Mouse (Mus musculus): ENCODE measurements around the gene Bco1. TPM values are rescaled to one million over a fixed set of nuclear protein-coding genes. Genes with fewer than 3 reads are reported as not detected.
A peak's percentile ranks its signal among the peaks of the same experiment; 100 is the strongest.

The Bco1 gene
- polyA plus RNA-seq, 1 experiment, result 3.0 TPM

DNA sequence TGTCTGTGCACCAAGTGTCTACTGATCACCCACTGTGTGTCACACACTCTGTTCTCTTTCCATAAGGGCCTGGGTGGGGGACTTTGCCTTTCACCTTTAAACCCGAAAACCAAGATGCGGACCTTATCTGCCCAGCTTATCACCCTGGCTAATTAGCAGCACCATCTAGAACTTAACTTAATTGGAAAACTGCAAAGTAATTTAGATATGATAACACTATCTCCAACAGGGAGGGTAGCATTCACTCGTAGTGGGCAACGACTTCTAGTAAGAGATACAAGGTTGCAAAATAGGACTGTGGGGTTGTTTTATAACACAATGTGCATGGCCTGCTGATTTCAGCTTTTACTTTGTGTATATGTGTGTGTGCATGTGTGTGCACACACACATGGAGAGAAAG is 5.9 kb upstream of the Bco1 start:
- no peak for DNase-seq
- Histone ChIP-seq H3K4me1 (ENCODE audit: control insufficient read depth, insufficient read depth, low read length) (no peaks in the 10 kb centered on the region), H3K4me3 (ENCODE audit: insufficient read depth, low read depth, low read length) (no peak overlapping the region), H3K27ac (ENCODE audit: insufficient read depth, low read depth, low read length) (no peak overlapping the region), H3K36me3 (ENCODE audit: control insufficient read depth, insufficient read depth, low read length) (no peaks in the 10 kb centered on the region), H3K27me3 (replicated peaks; ENCODE audit: control insufficient read depth, insufficient read depth, low read length) (no peaks in the 10 kb centered on the region)
- no peak for TF ChIP-seq CTCF (conservative IDR thresholded peaks at IDR 0.05; ENCODE audit: insufficient read depth, insufficient read length, low read depth, low read length)
- no peak for TF ChIP-seq POLR2A (IDR thresholded peaks at IDR 0.05; ENCODE audit: low read depth, low read length)
- 92% methylated on average over 4 of the region's 4 CpGs for WGBS

DNA sequence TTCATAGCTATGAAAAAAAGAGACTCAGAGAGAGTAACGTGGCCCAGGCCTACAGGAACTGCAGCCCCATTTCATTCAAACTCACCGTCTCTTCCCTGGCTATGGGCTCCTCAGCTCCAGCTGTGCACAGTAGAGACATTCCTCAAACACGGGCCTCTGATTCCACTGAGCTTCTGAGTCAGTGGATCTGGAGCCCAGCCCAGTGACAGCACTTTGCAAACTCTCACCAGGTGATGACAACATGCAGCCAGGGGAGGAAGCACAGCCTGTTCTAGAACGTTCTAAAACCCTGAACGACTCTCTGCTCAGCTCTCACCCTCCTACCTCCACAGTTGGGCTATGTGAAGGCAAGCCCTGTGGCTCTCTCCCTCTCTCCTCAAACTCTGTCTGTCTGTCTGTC is 1.6 kb upstream of the Bco1 start:
- no peaks in the 10 kb centered on the region for H3K4me1 ChIP-seq (ENCODE audit: control insufficient read depth, insufficient read depth, low read length)
- WGBS, result 59% methylated on average over 5 of the region's 5 CpGs
- H3K27me3 ChIP-seq (replicated peaks; ENCODE audit: control insufficient read depth, insufficient read depth, low read length), result no peaks in the 10 kb centered on the region
- DNase-seq, result no peak
- no peak overlapping the region for H3K27ac ChIP-seq (ENCODE audit: insufficient read depth, low read depth, low read length)
- no peak for TF ChIP-seq CTCF (conservative IDR thresholded peaks at IDR 0.05; ENCODE audit: insufficient read depth, insufficient read length, low read depth, low read length)
- no peak for TF ChIP-seq POLR2A (IDR thresholded peaks at IDR 0.05; ENCODE audit: low read depth, low read length)
- H3K4me3 ChIP-seq (ENCODE audit: insufficient read depth, low read depth, low read length), result no peak overlapping the region
- no peaks in the 10 kb centered on the region for H3K36me3 ChIP-seq (ENCODE audit: control insufficient read depth, insufficient read depth, low read length)

DNA sequence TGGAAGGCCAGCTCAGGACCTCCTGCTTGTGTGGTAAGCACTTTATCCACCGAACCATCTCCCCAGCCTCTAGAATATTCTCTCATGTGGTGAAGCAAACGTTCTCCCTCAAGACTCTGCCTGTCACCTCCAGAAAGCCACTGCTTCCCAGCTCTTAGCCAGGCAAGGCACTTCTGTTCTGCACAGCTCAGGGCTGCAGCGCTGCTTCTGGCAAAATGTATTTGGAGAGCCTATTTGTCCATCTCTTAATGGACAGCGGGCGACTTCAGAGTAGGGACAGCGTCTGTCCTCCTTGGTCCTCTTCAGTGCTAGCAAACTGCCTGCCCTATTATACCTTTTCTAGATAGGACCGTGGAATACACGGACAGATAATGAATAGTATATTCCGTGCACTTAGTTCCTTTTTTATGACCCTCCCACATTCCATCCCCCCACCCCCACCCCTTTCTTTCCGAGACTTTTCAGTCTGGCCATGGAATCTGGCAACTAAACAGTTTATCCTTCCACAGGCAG is 1.5 kb downstream of the Bco1 start:
- TF ChIP-seq POLR2A (IDR thresholded peaks at IDR 0.05; ENCODE audit: low read depth, low read length) (no peak), CTCF (conservative IDR thresholded peaks at IDR 0.05; ENCODE audit: insufficient read depth, insufficient read length, low read depth, low read length) (no peak)
- Histone ChIP-seq H3K4me1 (ENCODE audit: control insufficient read depth, insufficient read depth, low read length) (no peaks in the 10 kb centered on the region), H3K27ac (ENCODE audit: insufficient read depth, low read depth, low read length) (no peak overlapping the region), H3K27me3 (replicated peaks; ENCODE audit: control insufficient read depth, insufficient read depth, low read length) (no peaks in the 10 kb centered on the region), H3K4me3 (ENCODE audit: insufficient read depth, low read depth, low read length) (no peak overlapping the region), H3K36me3 (ENCODE audit: control insufficient read depth, insufficient read depth, low read length) (no peaks in the 10 kb centered on the region)
- 68% methylated on average over 10 of the region's 10 CpGs for WGBS
- no peak for DNase-seq

DNA sequence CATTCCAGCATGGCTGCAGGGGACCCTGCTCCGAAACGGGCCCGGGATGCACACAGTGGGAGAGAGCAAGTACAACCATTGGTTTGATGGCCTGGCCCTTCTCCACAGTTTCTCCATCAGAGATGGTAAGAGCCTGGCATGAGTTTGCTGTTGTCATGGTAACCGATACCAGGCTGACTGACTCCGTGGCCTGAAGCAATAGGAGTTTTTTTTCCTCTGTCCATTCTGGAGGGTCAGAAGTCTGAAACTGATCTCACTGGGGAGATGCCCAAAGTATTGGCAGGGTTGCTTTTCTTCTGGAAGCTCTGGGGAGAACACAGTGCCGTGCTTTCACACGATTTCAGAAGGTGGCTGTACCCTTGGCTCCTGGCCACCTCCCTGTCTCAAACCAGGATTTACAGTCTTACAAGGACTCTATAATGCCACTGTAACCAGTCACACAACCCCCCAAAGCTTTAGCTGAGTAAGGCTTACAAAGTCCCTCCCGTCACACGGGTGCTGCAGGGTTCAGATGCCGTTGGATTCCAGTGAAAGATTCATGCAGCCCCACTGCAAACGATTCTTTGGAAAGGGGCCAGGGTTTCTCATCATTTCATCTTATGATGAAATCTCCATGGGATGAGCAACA is 2.0 kb downstream of the Bco1 start:
- Histone ChIP-seq H3K27me3 (replicated peaks; ENCODE audit: control insufficient read depth, insufficient read depth, low read length) (no peaks in the 10 kb centered on the region), H3K27ac (ENCODE audit: insufficient read depth, low read depth, low read length) (no peak overlapping the region), H3K4me1 (ENCODE audit: control insufficient read depth, insufficient read depth, low read length) (no peaks in the 10 kb centered on the region), H3K4me3 (ENCODE audit: insufficient read depth, low read depth, low read length) (no peak overlapping the region), H3K36me3 (ENCODE audit: control insufficient read depth, insufficient read depth, low read length) (no peaks in the 10 kb centered on the region)
- no peak for DNase-seq
- TF ChIP-seq CTCF (conservative IDR thresholded peaks at IDR 0.05; ENCODE audit: insufficient read depth, insufficient read length, low read depth, low read length) (no peak), POLR2A (IDR thresholded peaks at IDR 0.05; ENCODE audit: low read depth, low read length) (no peak)
- 31% methylated on average over 11 of the region's 11 CpGs for WGBS

DNA sequence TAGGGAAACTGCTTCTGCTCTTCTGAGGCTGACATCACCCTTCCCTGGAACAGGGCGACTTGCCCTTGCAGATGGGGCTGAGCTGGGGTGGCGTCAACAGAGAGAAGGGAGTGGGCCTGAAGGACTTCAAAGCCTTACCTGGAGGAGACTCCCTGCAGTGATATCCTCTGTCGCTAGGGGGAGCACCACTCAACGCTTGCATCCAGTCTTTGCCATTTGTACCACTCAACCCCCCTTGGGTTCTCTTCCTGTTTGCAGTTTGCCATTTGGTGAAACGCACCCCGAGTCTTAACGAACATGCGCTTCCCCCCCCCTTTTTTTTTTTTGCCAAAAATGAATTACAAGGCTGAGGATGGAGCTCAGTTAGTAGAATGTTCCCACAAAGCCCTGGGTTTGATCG is 11.9 kb downstream of the Bco1 start:
- peak; percentile 68 for DNase-seq

DNA sequence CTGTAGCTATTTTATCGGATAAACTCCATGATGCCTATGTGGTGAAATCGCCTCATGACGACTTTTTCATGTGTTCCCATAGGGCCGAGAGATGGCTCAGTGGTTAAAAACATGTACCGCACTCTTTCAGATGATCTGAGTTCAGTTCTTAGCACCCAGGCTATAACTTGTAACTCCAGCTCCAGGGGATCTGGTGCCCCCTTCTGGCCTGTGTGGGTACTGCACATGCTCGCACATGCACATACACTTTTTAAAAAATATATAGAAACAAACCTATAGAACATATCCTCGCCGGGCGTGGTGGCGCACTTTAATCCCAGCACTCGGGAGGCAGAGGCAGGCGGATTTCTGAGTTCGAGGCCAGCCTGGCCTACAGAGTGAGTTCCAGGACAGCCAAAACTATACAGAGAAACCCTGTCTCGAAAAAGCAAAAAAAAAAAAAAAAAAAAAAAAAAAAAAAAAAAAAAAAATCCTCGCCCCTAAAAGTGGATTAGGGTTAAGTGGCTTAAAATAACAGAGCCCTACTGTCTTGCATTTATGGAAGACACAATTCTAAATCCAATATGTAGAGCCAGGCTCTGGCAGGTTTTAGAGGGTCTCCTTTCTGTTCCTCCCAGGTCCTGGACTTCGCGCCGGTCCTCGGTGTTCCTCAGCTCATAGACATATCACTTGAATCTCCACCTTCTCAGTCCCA is 13.5 kb downstream of the Bco1 start:
- H3K36me3 ChIP-seq (ENCODE audit: control insufficient read depth, insufficient read depth, low read length), result no peaks in the 10 kb centered on the region
- peak; percentile 33 for TF ChIP-seq CTCF (conservative IDR thresholded peaks at IDR 0.05; ENCODE audit: insufficient read depth, insufficient read length, low read depth, low read length)
- TF ChIP-seq POLR2A (IDR thresholded peaks at IDR 0.05; ENCODE audit: low read depth, low read length), result no peak
- WGBS, result 94% methylated on average over 19 of the region's 19 CpGs

More for the DNA sequence above, 11.9 kb downstream of the Bco1 start:
- no peaks in the 10 kb centered on the region for H3K4me1 ChIP-seq (ENCODE audit: control insufficient read depth, insufficient read depth, low read length)
- no peak overlapping the region for H3K27ac ChIP-seq (ENCODE audit: insufficient read depth, low read depth, low read length)
- no peaks in the 10 kb centered on the region for H3K36me3 ChIP-seq (ENCODE audit: control insufficient read depth, insufficient read depth, low read length)
- WGBS, result 12% methylated on average over 9 of the region's 9 CpGs
- H3K4me3 ChIP-seq (ENCODE audit: insufficient read depth, low read depth, low read length), result no peak overlapping the region
- peak; percentile 88 for TF ChIP-seq CTCF (conservative IDR thresholded peaks at IDR 0.05; ENCODE audit: insufficient read depth, insufficient read length, low read depth, low read length)
- no peak for TF ChIP-seq POLR2A (IDR thresholded peaks at IDR 0.05; ENCODE audit: low read depth, low read length)
- H3K27me3 ChIP-seq (replicated peaks; ENCODE audit: control insufficient read depth, insufficient read depth, low read length), result no peaks in the 10 kb centered on the region

DNA sequence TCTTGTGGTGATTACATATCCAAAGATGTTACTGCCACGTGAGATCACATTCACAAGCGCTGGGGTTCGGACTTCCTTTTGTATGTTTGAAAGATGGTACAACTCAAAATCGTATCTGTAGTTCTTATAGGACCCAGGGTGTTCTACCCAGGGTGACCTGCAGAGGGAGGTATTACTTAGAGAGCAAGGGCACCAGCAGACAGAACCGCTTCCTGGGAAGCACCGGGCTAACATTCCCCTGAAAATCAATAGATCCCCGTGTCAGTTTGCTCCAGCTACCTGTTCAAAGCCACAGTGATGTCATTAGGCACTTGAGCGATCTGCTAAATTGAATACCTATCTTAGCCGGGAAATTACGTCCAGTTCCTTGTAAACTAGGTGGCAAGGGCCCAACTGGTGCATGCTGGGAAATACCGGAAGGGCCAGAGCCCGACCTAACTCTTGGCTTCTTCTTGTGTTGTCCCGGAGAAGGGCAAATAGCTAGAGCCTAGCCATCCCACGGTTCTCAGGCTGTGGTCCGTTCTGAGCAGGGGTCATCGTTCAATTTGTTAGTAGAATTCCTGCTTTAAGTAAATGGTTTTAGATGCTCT is 14.2 kb downstream of the Bco1 start:
- TF ChIP-seq CTCF (conservative IDR thresholded peaks at IDR 0.05; ENCODE audit: insufficient read depth, insufficient read length, low read depth, low read length) (peak; percentile 60), POLR2A (IDR thresholded peaks at IDR 0.05; ENCODE audit: low read depth, low read length) (no peak)
- peak; percentile 83 for DNase-seq
- Histone ChIP-seq H3K4me3 (ENCODE audit: insufficient read depth, low read depth, low read length) (peak overlapping the region; percentile 18; the same call in 1 of the 2 replicates), H3K36me3 (ENCODE audit: control insufficient read depth, insufficient read depth, low read length) (no peaks in the 10 kb centered on the region), H3K27me3 (replicated peaks; ENCODE audit: control insufficient read depth, insufficient read depth, low read length) (no peaks in the 10 kb centered on the region), H3K4me1 (ENCODE audit: control insufficient read depth, insufficient read depth, low read length) (no peaks in the 10 kb centered on the region), H3K27ac (ENCODE audit: insufficient read depth, low read depth, low read length) (no peak overlapping the region)
- 34% methylated on average over 16 of the region's 16 CpGs for WGBS

More for the DNA sequence above, 13.5 kb downstream of the Bco1 start:
- H3K4me3 ChIP-seq (ENCODE audit: insufficient read depth, low read depth, low read length), result no peak overlapping the region
- H3K27me3 ChIP-seq (replicated peaks; ENCODE audit: control insufficient read depth, insufficient read depth, low read length), result no peaks in the 10 kb centered on the region
- H3K27ac ChIP-seq (ENCODE audit: insufficient read depth, low read depth, low read length), result no peak overlapping the region
- no peak for DNase-seq
- no peaks in the 10 kb centered on the region for H3K4me1 ChIP-seq (ENCODE audit: control insufficient read depth, insufficient read depth, low read length)
